Mouse (Mus musculus) embryonic facial prominence, embryonic 14.5 days (tissue): ENCODE results near the gene Sirt4. TPM values are rescaled to one million over a fixed set of nuclear protein-coding genes. Genes with fewer than 3 reads are reported as not detected.
A peak's percentile ranks its signal among the peaks of the same experiment; 100 is the strongest.

Experiments
- ATAC-seq: fragments of 200-750 bp; cut with Nextera tagmentation; 2 replicates; pipeline ENCODE4 v1.8.0; 2017; ENCODE audit warnings: low read depth, moderate number of reproducible peaks, moderate TSS enrichment
- DNase-seq: peaks from one replicate; pipeline ENCODE4 v3.0.0-alpha.2; 2015; ENCODE audit warnings: low spot score
- H3K27ac ChIP-seq: fragments of 300-500 bp; sonication (generic); replicated peaks from 2 replicates; pipeline ENCODE4 v1.5.1; 2014; ENCODE audit warnings: low read depth, mild to moderate bottlenecking, low read length, moderate library complexity
- H3K27me3 ChIP-seq: fragments of 300-500 bp; sonication (generic); replicated peaks from 2 replicates; pipeline ENCODE4 v1.6.1; 2014; ENCODE audit warnings: low read length; ENCODE audit not compliant: control insufficient read depth, insufficient read depth
- H3K36me3 ChIP-seq: fragments of 300-500 bp; sonication (generic); 2 replicates; pipeline ENCODE4 v1.6.1; 2014; ENCODE audit warnings: low read length, mixed read lengths; ENCODE audit not compliant: control insufficient read depth, insufficient read depth
- H3K4me1 ChIP-seq: fragments of 300-500 bp; sonication (generic); 2 replicates; pipeline ENCODE4 v1.6.1; 2014; ENCODE audit warnings: antibody characterized with exemption, low read length; ENCODE audit not compliant: control insufficient read depth, insufficient read depth
- H3K4me2 ChIP-seq: fragments of 300-500 bp; sonication (generic); 2 replicates; pipeline ENCODE4 v1.6.1; 2014; ENCODE audit warnings: low read depth, mild to moderate bottlenecking, low read length, moderate library complexity, mixed read lengths
- H3K4me3 ChIP-seq: fragments of 300-500 bp; sonication (generic); 2 replicates; pipeline ENCODE4 v1.5.1; 2014; ENCODE audit warnings: low read depth, mild to moderate bottlenecking, low read length
- H3K9ac ChIP-seq: fragments of 300-500 bp; sonication (generic); 2 replicates; pipeline ENCODE4 v1.6.1; 2014; ENCODE audit warnings: low read depth, mild to moderate bottlenecking, low read length, moderate library complexity, mixed read lengths
- H3K9me3 ChIP-seq: fragments of 300-500 bp; sonication (generic); 2 replicates; pipeline ENCODE4 v1.6.1; 2016; ENCODE audit warnings: low read length; ENCODE audit not compliant: control insufficient read depth
- WGBS: fragments of 180-500 bp; shearing (Covaris S2); extraction: QIAGEN DNeasy Blood & Tissue Kit; methylation state at CpG from one replicate; pipeline ENCODE4 v1.1.7; 2014; 5-methylcytosine and 5-hydroxymethylcytosine counted together
- polyA plus RNA-seq: library from polyadenylated mRNA; unstranded; fragments of >200 nt; fragmentation: Nextera tagmentation; extraction: Ambion mirVana; gene quantifications from 2 replicates; pipeline ENCODE4 v1.2.1, GENCODE M21; 2014

Sirt4 gene
- polyA plus RNA-seq, 1 experiment from 2014 or later: 20.3 TPM

GRCm38 (mm10) chr5:115428831-115429358 is 55.6 kb downstream of the Sirt4 start:
- H3K36me3 ChIP-seq: 0 out of 2 replicates have a peak, but pooled peaks cover 10% of the 10 kb centered on the region
- no peak for DNase-seq
- H3K27ac ChIP-seq: peak overlapping the region; percentile 83
- H3K9ac ChIP-seq: peak overlapping the region; percentile 98
- no peaks in the 10 kb centered on the region for H3K27me3 ChIP-seq
- 2% methylated on average over 12 of the region's 20 CpGs for WGBS
- H3K4me1 ChIP-seq: peaks cover 20% of the 10 kb centered on the region
- no peaks in the 10 kb centered on the region for H3K9me3 ChIP-seq
- ATAC-seq: no peak
- peak overlapping the region; percentile 93 for H3K4me3 ChIP-seq
- peak overlapping the region; percentile 92 for H3K4me2 ChIP-seq

Other genes starting within 250 kb of the Sirt4 start
- 82.6 and 95.5 TPM in 2 replicates for gene Pop5, start 248.9 kb downstream of the Sirt4 start, polyA plus RNA-seq
- gene Rnf10, start 211.8 kb downstream of the Sirt4 start, polyA plus RNA-seq: 77.2 and 79.1 TPM in 2 replicates
- gene Coq5, start 205.1 kb downstream of the Sirt4 start, polyA plus RNA-seq: 39.0 and 41.9 TPM in 2 replicates
- gene Dynll1, start 183.7 kb downstream of the Sirt4 start, polyA plus RNA-seq: 1,629 and 1,828 TPM in 2 replicates
- 203 and 230 TPM in 2 replicates for gene Srsf9, start 157.5 kb downstream of the Sirt4 start, polyA plus RNA-seq
- gene Gatc, start 143.5 kb downstream of the Sirt4 start, polyA plus RNA-seq: 26.5 and 26.7 TPM in 2 replicates
- gene Triap1, start 143.5 kb downstream of the Sirt4 start, polyA plus RNA-seq: 48.5 and 51.3 TPM in 2 replicates
- 833 and 912 TPM in 2 replicates for gene Cox6a1, start 135.7 kb downstream of the Sirt4 start, polyA plus RNA-seq
- 16.0 and 16.2 TPM in 2 replicates for gene Msi1, start 55.1 kb downstream of the Sirt4 start, polyA plus RNA-seq
- not detected in 2 replicates for gene Pla2g1b, start 18.5 kb downstream of the Sirt4 start, polyA plus RNA-seq
- gene Pxn, start 22.0 kb upstream of the Sirt4 start, polyA plus RNA-seq: 28.6 and 28.8 TPM in 2 replicates
- 1,928 and 1,996 TPM in 2 replicates for gene Rplp0, start 74.7 kb upstream of the Sirt4 start, polyA plus RNA-seq
- 40.3 and 41.9 TPM in 2 replicates for gene Gcn1l1, start 80.5 kb upstream of the Sirt4 start, polyA plus RNA-seq
- gene Rab35, start 147.2 kb upstream of the Sirt4 start, polyA plus RNA-seq: 18.9 and 19.3 TPM in 2 replicates
- 13.7 and 14.5 TPM in 2 replicates for gene Bicdl1, start 246.9 kb upstream of the Sirt4 start, polyA plus RNA-seq